In genomic region chr11:32395791-32396190, GRCm38 (mm10) we compare ENCODE assay signal across 17 mouse cellular contexts. TPM values are rescaled to one million over a fixed set of nuclear protein-coding genes. Genes with fewer than 3 reads are reported as not detected.
DNase-seq lines count a peak whose midpoint lies in the region; ATAC-seq lines count a peak whose summit lies in the region.
"Had no signal": no experiment of that assay in that cellular context is flagged by ENCODE, and none has a peak within 500 bp of the region (broad histone marks: within the 10 kb centered on the region; RNA-seq: fewer than 3 reads in every experiment).

No protein-coding gene starts in this region.

- DNase-seq in lung, adult 18-20 months = no peak
- peak; percentile 50 for DNase-seq in NIH3T3 (ENCODE audit: low read depth)
- peak; percentile 75 for DNase-seq in embryonic facial prominence, embryonic 14.5 days (ENCODE audit: low spot score)
- no peak for DNase-seq in layer of hippocampus, adult 9-11 months
- no peak for DNase-seq in left cerebral cortex, postnatal 36 days (ENCODE audit: low spot score in 2 of 2)
- DNase-seq: adrenal gland, adult 8-10 months; adrenal gland, postnatal 36 days; cerebellum, adult 2 months; cerebellum, postnatal 10 days; forebrain, postnatal 0 days; gastrocnemius, postnatal 14 days had no signal

- intact Hi-C loops in left cerebral cortex, postnatal 36 days (cut with DNase I) = no loop called here

- 52% methylated on average over 6 of the region's 6 CpGs for WGBS in intestine, embryonic 15.5 days
- 62% methylated on average over 6 of the region's 6 CpGs for WGBS in intestine, embryonic 16.5 days
- 55% methylated on average over 6 of the region's 6 CpGs for WGBS in lung, embryonic 16.5 days
- 58% methylated on average over 6 of the region's 6 CpGs for WGBS in embryonic facial prominence, embryonic 14.5 days

- no peak overlapping the region for H3K4me2 ChIP-seq in intestine, embryonic 15.5 days (replicated peaks)
- H3K4me2 ChIP-seq in intestine, embryonic 16.5 days (ENCODE audit: low read depth, low read length) = no peak overlapping the region
- no peak overlapping the region for H3K4me2 ChIP-seq in lung, embryonic 16.5 days (ENCODE audit: low read depth, low read length)
- no peak overlapping the region for H3K4me2 ChIP-seq in embryonic facial prominence, embryonic 14.5 days (ENCODE audit: low read depth, low read length)
- H3K4me2 ChIP-seq: forebrain, embryonic 13.5 days; heart, embryonic 12.5 days; hindbrain, embryonic 13.5 days had no signal

- peak; percentile 51; the same call in 1 of the 2 replicates for ATAC-seq in intestine, embryonic 15.5 days
- ATAC-seq in intestine, embryonic 16.5 days = no peak
- ATAC-seq in lung, embryonic 16.5 days (ENCODE audit: low read depth) = peak; percentile 59
- no peak for ATAC-seq in embryonic facial prominence, embryonic 14.5 days (ENCODE audit: low read depth)
- ATAC-seq: forebrain, embryonic 13.5 days; forebrain, postnatal 0 days had no signal

- no peak overlapping the region for H3K4me3 ChIP-seq in intestine, embryonic 15.5 days (replicated peaks)
- no peak overlapping the region for H3K4me3 ChIP-seq in intestine, embryonic 16.5 days (ENCODE audit: low read length)
- no peak overlapping the region for H3K4me3 ChIP-seq in lung, embryonic 16.5 days (ENCODE audit: low read length)
- H3K4me3 ChIP-seq in embryonic facial prominence, embryonic 14.5 days (ENCODE audit: low read depth, low read length) = no peak overlapping the region
- H3K4me3 ChIP-seq: forebrain, embryonic 13.5 days; heart, embryonic 12.5 days; hindbrain, embryonic 13.5 days had no signal

- H3K9ac ChIP-seq in intestine, embryonic 15.5 days = no peak overlapping the region
- no peak overlapping the region for H3K9ac ChIP-seq in intestine, embryonic 16.5 days (ENCODE audit: low read depth, low read length)
- H3K9ac ChIP-seq in lung, embryonic 16.5 days (ENCODE audit: low read length) = no peak overlapping the region
- no peak overlapping the region for H3K9ac ChIP-seq in embryonic facial prominence, embryonic 14.5 days (ENCODE audit: low read depth, low read length)
- H3K9ac ChIP-seq: forebrain, embryonic 13.5 days; forebrain, postnatal 0 days; heart, embryonic 12.5 days; hindbrain, embryonic 13.5 days had no signal

- no peak overlapping the region for H3K27ac ChIP-seq in intestine, embryonic 15.5 days
- no peak overlapping the region; the same call in 1 of the 2 replicates for H3K27ac ChIP-seq in intestine, embryonic 16.5 days (ENCODE audit: low read length)
- 0 out of 2 replicates have a peak overlapping the region, but pooled peaks have one; percentile 32 for H3K27ac ChIP-seq in lung, embryonic 16.5 days (ENCODE audit: low read length)
- H3K27ac ChIP-seq in embryonic facial prominence, embryonic 14.5 days (replicated peaks; ENCODE audit: low read depth, low read length) = no peak overlapping the region; the same call in 1 of the 2 replicates
- H3K27ac ChIP-seq: forebrain, embryonic 13.5 days; hindbrain, embryonic 13.5 days had no signal

- no peaks in the 10 kb centered on the region for H3K9me3 ChIP-seq in intestine, embryonic 15.5 days
- no peaks in the 10 kb centered on the region for H3K9me3 ChIP-seq in intestine, embryonic 16.5 days (ENCODE audit: control insufficient read depth, low read length)
- no peaks in the 10 kb centered on the region for H3K9me3 ChIP-seq in lung, embryonic 16.5 days (ENCODE audit: control insufficient read depth, low read length)
- no peaks in the 10 kb centered on the region for H3K9me3 ChIP-seq in embryonic facial prominence, embryonic 14.5 days (ENCODE audit: control insufficient read depth, low read length)
- H3K9me3 ChIP-seq: forebrain, embryonic 13.5 days; heart, embryonic 12.5 days; hindbrain, embryonic 13.5 days had no signal

- no peaks in the 10 kb centered on the region for H3K27me3 ChIP-seq in intestine, embryonic 15.5 days (replicated peaks)
- no peaks in the 10 kb centered on the region for H3K27me3 ChIP-seq in intestine, embryonic 16.5 days (replicated peaks; ENCODE audit: control insufficient read depth, insufficient read depth, low read length)
- no peaks in the 10 kb centered on the region for H3K27me3 ChIP-seq in lung, embryonic 16.5 days (ENCODE audit: control insufficient read depth, insufficient read depth, low read depth, low read length)
- H3K27me3 ChIP-seq in embryonic facial prominence, embryonic 14.5 days (replicated peaks; ENCODE audit: control insufficient read depth, insufficient read depth, low read length) = no peaks in the 10 kb centered on the region
- H3K27me3 ChIP-seq: forebrain, embryonic 13.5 days; heart, embryonic 12.5 days; hindbrain, embryonic 13.5 days had no signal

- H3K36me3 ChIP-seq in intestine, embryonic 15.5 days = peaks cover 6% of the 10 kb centered on the region; the same call in 1 of the 2 replicates
- H3K36me3 ChIP-seq in intestine, embryonic 16.5 days (ENCODE audit: control insufficient read depth, insufficient read depth, low read length) = no peaks in the 10 kb centered on the region; the same call in 1 of the 2 replicates
- H3K36me3 ChIP-seq in lung, embryonic 16.5 days (ENCODE audit: control insufficient read depth, insufficient read depth, low read length) = peaks cover 13% of the 10 kb centered on the region
- H3K36me3 ChIP-seq in embryonic facial prominence, embryonic 14.5 days (ENCODE audit: control insufficient read depth, insufficient read depth, low read length) = peaks cover 66% of the 10 kb centered on the region

- no peaks in the 10 kb centered on the region; the same call in 1 of the 2 replicates for H3K4me1 ChIP-seq in intestine, embryonic 15.5 days (replicated peaks)
- H3K4me1 ChIP-seq in intestine, embryonic 16.5 days (ENCODE audit: control insufficient read depth, insufficient read depth, low read length) = peaks cover 9% of the 10 kb centered on the region; the same call in 1 of the 2 replicates
- H3K4me1 ChIP-seq in lung, embryonic 16.5 days (replicated peaks; ENCODE audit: control insufficient read depth, insufficient read depth, low read length) = peaks cover 3% of the 10 kb centered on the region; the same call in 1 of the 2 replicates
- H3K4me1 ChIP-seq in embryonic facial prominence, embryonic 14.5 days (ENCODE audit: control insufficient read depth, insufficient read depth, low read length) = peaks cover 4% of the 10 kb centered on the region; the same call in 1 of the 2 replicates
- H3K4me1 ChIP-seq: forebrain, embryonic 13.5 days; hindbrain, embryonic 13.5 days had no signal

RNA-seq across cellular contexts. Expression of gene Sh3pxd2b, which starts 48.2 kb away (rescaled TPM):
- polyA plus RNA-seq in intestine, embryonic 15.5 days (2015; fragmentation: Nextera tagmentation; extraction: Ambion mirVana) = 12.9 and 13.5 TPM in 2 replicates
- polyA plus RNA-seq in intestine, embryonic 16.5 days (2015; fragmentation: Nextera tagmentation; extraction: Ambion mirVana) = 9.6 and 10.0 TPM in 2 replicates
- polyA plus RNA-seq in lung, embryonic 16.5 days (2015; fragmentation: Nextera tagmentation; extraction: Ambion mirVana) = 23.4 and 23.6 TPM in 2 replicates
- polyA plus RNA-seq in embryonic facial prominence, embryonic 14.5 days (2014; fragmentation: Nextera tagmentation; extraction: Ambion mirVana) = 28.7 and 31.3 TPM in 2 replicates
- 10 to 100 TPM; 10.8 to 13.3 TPM for total RNA-seq in left cerebral cortex, postnatal 36 days (2021)

RNA-seq across cellular contexts. Expression of gene Ubtd2, which starts 59.4 kb away (rescaled TPM):
- 29.4 and 34.0 TPM in 2 replicates for polyA plus RNA-seq in intestine, embryonic 15.5 days (2015; fragmentation: Nextera tagmentation; extraction: Ambion mirVana)
- 21.8 and 22.6 TPM in 2 replicates for polyA plus RNA-seq in intestine, embryonic 16.5 days (2015; fragmentation: Nextera tagmentation; extraction: Ambion mirVana)
- polyA plus RNA-seq in lung, embryonic 16.5 days (2015; fragmentation: Nextera tagmentation; extraction: Ambion mirVana) = 38.2 and 42.0 TPM in 2 replicates
- 86.4 and 95.9 TPM in 2 replicates for polyA plus RNA-seq in embryonic facial prominence, embryonic 14.5 days (2014; fragmentation: Nextera tagmentation; extraction: Ambion mirVana)
- 10 to 100 TPM; 56.9 to 57.4 TPM for total RNA-seq in left cerebral cortex, postnatal 36 days (2021)

Comparison
In these comparisons a context has a peak if more than half of its experiments do, and no peak if none do; other contexts are left out.
1. ATAC-seq: peak in intestine, embryonic 15.5 days (single experiment) and lung, embryonic 16.5 days (single experiment); none in intestine, embryonic 16.5 days (single experiment) and embryonic facial prominence, embryonic 14.5 days (single experiment).
2. DNase-seq: peak in NIH3T3 (single experiment) and embryonic facial prominence, embryonic 14.5 days (single experiment); none in lung, adult 18-20 months (0 of 2), layer of hippocampus, adult 9-11 months (single experiment) and left cerebral cortex, postnatal 36 days (0 of 2).